Mouse (Mus musculus) hindbrain, embryonic 16.5 days (tissue): ENCODE results near the gene Lrrc8e. TPM values are rescaled to one million over a fixed set of nuclear protein-coding genes. Genes with fewer than 3 reads are reported as not detected.

Experiments used
- ATAC-seq: fragments of 200-750 bp; cut with Nextera tagmentation; 2 replicates; pipeline ENCODE4 v1.8.0; 2017; ENCODE audit warnings: moderate TSS enrichment, moderate library complexity
- H3K27ac ChIP-seq: fragments of 300-500 bp; sonication (generic); 2 replicates; pipeline ENCODE4 v1.5.1; 2014; ENCODE audit warnings: low read depth, mild to moderate bottlenecking, control low read depth, low read length, moderate library complexity
- H3K27me3 ChIP-seq: fragments of 300-500 bp; sonication (generic); replicated peaks from 2 replicates; pipeline ENCODE4 v1.6.1; 2014; ENCODE audit warnings: low read length; ENCODE audit not compliant: control insufficient read depth, insufficient read depth
- H3K36me3 ChIP-seq: fragments of 300-500 bp; sonication (generic); 2 replicates; pipeline ENCODE4 v1.6.1; 2014; ENCODE audit warnings: mild to moderate bottlenecking, low read length, moderate library complexity, mixed read lengths; ENCODE audit not compliant: control insufficient read depth, insufficient read depth
- H3K4me1 ChIP-seq: fragments of 300-500 bp; sonication (generic); 2 replicates; pipeline ENCODE4 v1.6.1; 2014; ENCODE audit warnings: low read depth, low read length; ENCODE audit not compliant: control insufficient read depth, insufficient read depth
- H3K4me2 ChIP-seq: fragments of 300-500 bp; sonication (generic); 2 replicates; pipeline ENCODE4 v1.6.1; 2014; ENCODE audit warnings: mild to moderate bottlenecking, low read length, control low read depth, moderate library complexity
- H3K4me3 ChIP-seq: fragments of 300-500 bp; sonication (generic); 2 replicates; pipeline ENCODE4 v1.5.1; 2014; ENCODE audit warnings: mild to moderate bottlenecking, low read length, control low read depth, moderate library complexity
- H3K9ac ChIP-seq: fragments of 300-500 bp; sonication (generic); 2 replicates; pipeline ENCODE4 v1.6.1; 2014; ENCODE audit warnings: low read depth, mild to moderate bottlenecking, control low read depth, low read length, moderate library complexity
- H3K9me3 ChIP-seq: fragments of 300-500 bp; sonication (generic); 2 replicates; pipeline ENCODE4 v1.6.1; 2014; ENCODE audit warnings: mild to moderate bottlenecking, low read length, moderate library complexity; ENCODE audit not compliant: control insufficient read depth
- WGBS: fragments of 180-500 bp; shearing (Covaris S2); extraction: QIAGEN DNeasy Blood & Tissue Kit; methylation state at CpG from one replicate; pipeline ENCODE4 v1.1.7; 2014; 5-methylcytosine and 5-hydroxymethylcytosine counted together
- polyA plus RNA-seq: library from polyadenylated mRNA; unstranded; fragments of >200 nt; fragmentation: Nextera tagmentation; extraction: Ambion mirVana; gene quantifications from 2 replicates; pipeline ENCODE4 v1.2.1, GENCODE M21; 2015

The Lrrc8e gene
- polyA plus RNA-seq, 1 experiment from 2014 or later = not detected

DNA sequence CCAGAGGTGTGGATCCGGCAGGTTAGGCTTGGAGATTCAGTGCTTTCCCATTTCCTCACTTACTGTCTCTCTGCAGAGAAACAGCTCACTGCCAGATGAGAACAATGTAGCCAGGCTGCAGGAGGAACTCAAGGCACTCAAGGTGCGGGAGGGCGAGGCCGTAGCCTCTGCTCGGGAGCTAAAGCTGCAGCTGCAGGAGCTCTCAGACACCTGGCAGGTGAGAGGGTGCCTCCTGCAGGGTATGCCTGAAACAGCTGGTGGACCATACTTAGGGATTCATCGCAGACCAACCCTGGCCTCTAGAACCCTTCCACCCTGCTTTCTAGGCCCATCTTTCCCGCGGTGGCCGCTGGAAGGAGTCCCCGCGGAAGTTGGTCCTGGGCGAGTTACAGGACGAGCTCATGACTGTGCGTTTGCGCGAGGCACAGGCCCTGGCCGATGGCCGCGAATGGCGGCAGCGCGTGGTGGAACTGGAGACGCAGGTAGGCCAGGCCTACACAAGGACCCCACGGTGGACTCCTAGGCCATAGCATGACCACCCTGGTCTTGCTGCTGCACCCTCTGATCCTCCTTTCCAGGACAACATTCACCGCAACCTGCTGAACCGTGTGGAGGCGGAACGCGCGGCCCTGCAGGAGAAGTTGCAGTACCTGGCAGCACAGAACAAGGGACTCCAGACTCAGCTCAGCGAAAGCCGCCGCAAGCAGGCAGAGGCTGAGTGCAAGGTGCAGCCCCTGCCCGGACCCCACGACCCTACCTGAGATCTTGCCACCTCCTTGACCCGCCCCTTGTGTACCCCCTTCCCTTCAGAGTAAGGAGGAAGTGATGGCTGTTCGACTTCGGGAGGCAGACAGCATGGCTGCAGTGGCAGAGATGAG lies 21.1 kb upstream of the Lrrc8e start:
- Histone ChIP-seq H3K27me3 (no peaks in the 10 kb centered on the region), H3K4me3 (no peak overlapping the region), H3K9ac (peak overlapping the region; percentile 8; the same call in 1 of the 2 replicates), H3K27ac (no peak overlapping the region), H3K9me3 (no peaks in the 10 kb centered on the region; the same call in 1 of the 2 replicates), H3K36me3 (peaks cover 33% of the 10 kb centered on the region), H3K4me2 (no peak overlapping the region), H3K4me1 (peaks cover 3% of the 10 kb centered on the region)
- no peak for ATAC-seq
- 26% methylated on average over 37 of the region's 38 CpGs for WGBS

DNA sequence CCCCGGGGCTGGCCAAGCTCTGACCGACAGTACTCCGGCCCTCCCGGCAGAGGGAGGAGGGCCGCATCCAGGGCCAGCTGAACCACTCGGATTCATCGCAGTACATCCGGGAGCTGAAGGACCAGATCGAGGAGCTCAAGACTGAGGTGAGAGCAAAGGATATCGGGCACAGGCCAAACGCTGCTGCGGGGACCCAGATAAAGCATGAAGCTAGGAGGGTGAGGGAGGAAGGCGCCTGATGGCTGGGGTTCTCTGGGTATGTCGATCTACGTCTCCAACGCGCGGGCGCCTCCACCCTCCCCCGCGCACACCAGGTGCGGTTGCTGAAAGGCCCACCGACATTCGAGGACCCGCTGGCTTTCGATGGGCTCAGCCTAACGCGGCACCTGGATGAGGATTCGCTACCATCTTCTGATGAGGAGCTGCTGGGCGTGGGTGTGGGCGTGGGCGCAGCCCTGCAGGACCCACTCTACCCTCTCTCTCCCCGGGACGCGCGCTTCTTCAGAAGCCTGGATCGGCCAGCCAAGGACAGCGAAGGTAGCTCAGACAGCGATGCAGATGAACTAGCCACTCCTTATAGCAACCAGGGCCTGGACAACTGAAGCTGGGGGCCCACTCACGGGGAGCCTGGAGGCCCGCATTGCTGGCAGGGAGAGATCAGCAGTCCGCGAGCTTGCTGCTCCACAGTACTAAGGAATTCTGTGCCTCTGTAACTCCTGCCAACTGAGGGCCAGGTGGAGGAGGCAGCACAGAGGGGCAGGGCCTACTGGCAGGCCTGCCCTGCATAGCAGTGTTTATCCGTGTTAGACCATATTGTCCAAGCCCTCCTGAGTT lies 20.2 kb upstream of the Lrrc8e start:
- Histone ChIP-seq H3K36me3 (peaks cover 37% of the 10 kb centered on the region), H3K9ac (peak overlapping the region; percentile 29), H3K27ac (no peak overlapping the region), H3K4me1 (peaks cover 3% of the 10 kb centered on the region), H3K4me3 (no peak overlapping the region), H3K9me3 (no peaks in the 10 kb centered on the region; the same call in 1 of the 2 replicates), H3K4me2 (no peak overlapping the region), H3K27me3 (no peaks in the 10 kb centered on the region)
- WGBS = 16% methylated on average over 43 of the region's 44 CpGs
- peak; percentile 5; the same call in 1 of the 2 replicates for ATAC-seq

GRCm38 (mm10) chr8:4207016-4207350 lies 19.6 kb upstream of the Lrrc8e start:
- 61% methylated on average over 2 of the region's 2 CpGs for WGBS
- Histone ChIP-seq H3K4me2 (no peak overlapping the region), H3K9me3 (no peaks in the 10 kb centered on the region; the same call in 1 of the 2 replicates), H3K4me3 (no peak overlapping the region), H3K27me3 (no peaks in the 10 kb centered on the region), H3K9ac (no peak overlapping the region), H3K27ac (no peak overlapping the region), H3K4me1 (peaks cover 3% of the 10 kb centered on the region), H3K36me3 (peaks cover 37% of the 10 kb centered on the region)
- no peak for ATAC-seq

DNA sequence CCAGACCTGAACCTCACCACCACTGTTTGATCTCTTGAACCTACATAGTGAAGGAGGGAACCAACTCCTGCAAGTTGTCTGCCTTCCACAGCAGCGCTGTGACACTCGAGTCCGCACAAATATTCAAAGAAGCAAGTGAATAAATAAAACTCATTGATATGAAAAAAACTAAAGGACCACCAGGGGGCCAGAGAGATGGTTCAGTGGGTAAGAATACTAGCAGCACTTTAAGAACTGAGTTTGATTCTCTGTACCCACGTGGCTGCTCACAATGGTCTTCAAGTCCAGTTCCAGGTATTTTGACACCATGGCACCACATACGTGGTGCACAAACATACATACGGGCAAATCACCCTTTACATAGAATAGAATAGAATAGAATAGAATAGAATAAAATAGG lies 15.5 kb upstream of the Lrrc8e start:
- Histone ChIP-seq H3K4me2 (no peak overlapping the region), H3K4me1 (peaks cover 32% of the 10 kb centered on the region), H3K36me3 (peaks cover 20% of the 10 kb centered on the region), H3K9me3 (no peaks in the 10 kb centered on the region; the same call in 1 of the 2 replicates), H3K27ac (no peak overlapping the region), H3K27me3 (no peaks in the 10 kb centered on the region), H3K9ac (no peak overlapping the region), H3K4me3 (no peak overlapping the region)
- 70% methylated on average over 6 of the region's 6 CpGs for WGBS
- ATAC-seq = no peak

GRCm38 (mm10) chr8:4212809-4213209 lies 13.8 kb upstream of the Lrrc8e start:
- peak overlapping the region; percentile 43 for H3K4me3 ChIP-seq
- H3K4me2 ChIP-seq = peak overlapping the region; percentile 93
- peaks cover 20% of the 10 kb centered on the region for H3K36me3 ChIP-seq
- peak overlapping the region; percentile 64 for H3K9ac ChIP-seq
- peak overlapping the region; percentile 44 for H3K27ac ChIP-seq
- no peaks in the 10 kb centered on the region; the same call in 1 of the 2 replicates for H3K9me3 ChIP-seq
- peak; percentile 0; the same call in 1 of the 2 replicates for ATAC-seq
- H3K27me3 ChIP-seq = no peaks in the 10 kb centered on the region
- WGBS = 2% methylated on average over 23 of the region's 25 CpGs
- H3K4me1 ChIP-seq = peaks cover 34% of the 10 kb centered on the region

DNA sequence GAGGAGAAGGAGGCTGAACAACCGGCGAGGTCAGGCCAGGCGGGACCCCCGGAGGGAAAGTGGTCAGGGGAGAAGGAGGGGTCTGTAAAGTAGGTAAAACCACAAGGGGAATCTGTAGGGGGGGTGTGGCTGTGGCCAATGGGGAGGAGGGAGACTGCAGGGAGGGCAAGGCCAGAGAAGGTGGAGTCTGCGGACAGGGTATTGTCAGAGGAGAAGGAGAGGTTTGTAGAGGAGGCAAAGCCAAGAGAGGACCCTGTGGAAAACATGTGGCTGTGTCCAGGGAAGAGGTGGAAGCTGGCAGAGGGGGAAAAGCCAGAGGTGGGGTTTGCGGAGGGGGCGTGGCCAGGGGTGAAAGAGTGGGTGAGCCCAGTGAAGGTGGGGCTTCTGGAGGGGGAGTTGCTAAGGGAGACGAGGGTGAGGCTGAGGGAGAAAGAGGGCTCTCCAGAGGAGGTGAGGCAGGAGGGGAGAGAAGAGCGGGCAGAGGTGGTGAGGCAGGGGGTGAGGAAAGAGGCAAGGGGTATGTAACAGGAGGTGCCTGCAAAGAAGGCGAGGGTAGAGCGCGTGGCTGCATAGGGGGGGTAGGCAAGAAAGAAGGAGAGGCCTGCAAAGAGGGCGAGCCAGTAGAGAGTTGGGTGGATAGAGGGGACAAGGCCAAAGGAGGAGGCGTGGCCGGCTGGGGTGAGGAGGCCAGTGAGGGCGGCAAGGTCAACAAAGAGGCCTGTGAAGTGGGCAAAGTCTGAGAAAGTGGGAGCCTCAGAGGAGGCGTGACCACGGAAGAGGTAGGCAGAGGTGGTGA lies 13.2 kb upstream of the Lrrc8e start:
- H3K4me2 ChIP-seq = peak overlapping the region; percentile 93
- WGBS = 5% methylated on average over 18 of the region's 18 CpGs
- H3K4me3 ChIP-seq = peak overlapping the region; percentile 43
- peak overlapping the region; percentile 64 for H3K9ac ChIP-seq
- ATAC-seq = peak; percentile 9
- H3K4me1 ChIP-seq = peaks cover 35% of the 10 kb centered on the region
- H3K27ac ChIP-seq = peak overlapping the region; percentile 44
- H3K9me3 ChIP-seq = no peaks in the 10 kb centered on the region; the same call in 1 of the 2 replicates
- H3K27me3 ChIP-seq = no peaks in the 10 kb centered on the region
- H3K36me3 ChIP-seq = peaks cover 20% of the 10 kb centered on the region

DNA sequence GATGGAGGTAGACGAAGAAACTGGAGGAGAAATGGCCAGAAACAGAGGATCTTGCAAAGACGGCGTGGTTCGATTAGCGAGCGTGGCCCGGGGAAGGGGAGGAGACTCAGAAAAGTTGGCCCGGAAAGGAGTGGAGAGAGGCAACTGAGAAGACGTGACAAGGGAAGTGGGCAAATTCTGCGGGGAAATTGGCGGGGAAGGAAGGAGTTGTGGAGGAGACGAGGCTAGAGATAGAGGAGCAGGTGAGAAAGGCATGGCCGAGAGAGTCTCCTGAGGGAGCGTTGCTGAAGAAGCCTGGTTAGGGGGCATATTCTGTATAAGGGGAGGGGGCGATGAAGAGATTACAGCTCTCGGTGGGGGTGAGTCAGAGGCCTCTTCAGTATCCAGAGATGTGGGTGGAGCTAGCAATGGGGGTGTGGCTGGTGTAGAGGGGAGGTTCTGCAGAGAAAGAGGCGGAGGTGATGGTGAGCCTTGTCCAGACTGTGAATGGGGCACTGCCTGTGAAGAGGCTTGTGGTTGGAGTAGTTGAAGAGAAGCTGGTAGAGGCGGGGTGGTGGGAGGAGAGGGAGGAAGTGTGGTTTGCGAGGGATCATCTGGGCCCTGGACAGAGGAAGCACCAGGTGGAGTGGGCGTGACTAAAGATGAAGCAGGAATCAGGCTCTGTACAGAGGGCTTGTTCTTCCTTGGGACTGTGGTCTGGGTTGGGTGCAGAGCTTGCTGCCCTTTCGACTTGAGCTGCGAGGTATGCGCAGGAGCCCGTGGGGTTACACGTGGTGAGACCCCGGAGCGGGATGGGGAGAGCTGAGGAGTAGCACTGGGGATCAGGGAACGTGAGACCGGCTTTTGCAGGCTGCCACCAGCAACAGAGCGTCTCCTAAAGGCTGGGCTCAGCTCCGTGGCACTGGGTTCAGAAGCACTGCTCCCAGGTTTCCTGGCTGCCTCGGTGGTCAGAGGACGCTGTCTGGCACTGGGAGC lies 12.3 kb upstream of the Lrrc8e start:
- H3K4me1 ChIP-seq = peaks cover 35% of the 10 kb centered on the region
- H3K27ac ChIP-seq = peak overlapping the region; percentile 50
- H3K4me3 ChIP-seq = peak overlapping the region; percentile 43
- peaks cover 17% of the 10 kb centered on the region for H3K36me3 ChIP-seq
- no peaks in the 10 kb centered on the region for H3K27me3 ChIP-seq
- no peaks in the 10 kb centered on the region; the same call in 1 of the 2 replicates for H3K9me3 ChIP-seq
- peak overlapping the region; percentile 93 for H3K4me2 ChIP-seq
- WGBS = 15% methylated on average over 33 of the region's 33 CpGs
- ATAC-seq = peak; percentile 1; the same call in 1 of the 2 replicates
- peak overlapping the region; percentile 64 for H3K9ac ChIP-seq

DNA sequence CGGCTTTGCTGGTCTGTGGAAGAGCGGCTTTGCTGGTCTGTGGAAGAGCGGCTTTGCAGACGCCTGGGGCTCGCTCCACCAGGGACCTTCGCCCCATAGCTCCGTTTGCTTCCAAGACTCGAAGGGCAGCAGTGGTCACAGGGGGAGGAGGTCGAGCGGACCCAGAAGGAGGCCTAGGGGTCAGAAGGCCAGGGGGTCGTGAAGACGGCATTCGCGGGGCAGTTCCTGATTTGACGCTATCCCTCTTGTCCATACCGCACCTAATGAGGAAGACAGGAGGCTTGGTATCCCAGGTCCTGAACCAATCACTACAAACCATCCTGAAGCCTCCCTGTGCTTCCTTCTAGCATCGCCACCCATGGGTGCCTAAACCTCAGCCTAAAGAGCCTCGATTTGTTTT lies 10.3 kb upstream of the Lrrc8e start:
- WGBS = 3% methylated on average over 18 of the region's 18 CpGs
- peak; percentile 6 for ATAC-seq
- H3K4me2 ChIP-seq = peak overlapping the region; percentile 93
- H3K36me3 ChIP-seq = peaks cover 3% of the 10 kb centered on the region; the same call in 1 of the 2 replicates
- no peaks in the 10 kb centered on the region for H3K27me3 ChIP-seq
- peak overlapping the region; percentile 60 for H3K4me3 ChIP-seq
- H3K9me3 ChIP-seq = no peaks in the 10 kb centered on the region
- H3K4me1 ChIP-seq = peaks cover 35% of the 10 kb centered on the region
- peak overlapping the region; percentile 91 for H3K9ac ChIP-seq
- peak overlapping the region; percentile 94 for H3K27ac ChIP-seq
